Mouse (Mus musculus): ENCODE data around the gene Mettl24. TPM values are rescaled to one million over a fixed set of nuclear protein-coding genes. Genes with fewer than 3 reads are reported as not detected.
"Not testable (repeated sequence)": the region's sequence is repeated elsewhere in the genome, so short reads cannot be mapped to it uniquely, and the experiment has no call there.

Mettl24 gene
- total RNA-seq, 2 experiments from 2014 or later, result not detected

- no peak for ATAC-seq (replicated peaks; ENCODE audit: low FRiP score, poor library complexity, severe bottlenecking)
These were observed 43.9 kb downstream of the Mettl24 start for GRCm38 (mm10) chr10:40726989-40727388.

- ATAC-seq (replicated peaks; ENCODE audit: low FRiP score, poor library complexity, severe bottlenecking), result no peak
These were observed 47.1 kb downstream of the Mettl24 start for GRCm38 (mm10) chr10:40730200-40730599.

GRCm38 (mm10) chr10:40733291-40733690 lies 50.2 kb downstream of the Mettl24 start:
- ATAC-seq (replicated peaks; ENCODE audit: low FRiP score, poor library complexity, severe bottlenecking), result no peak

GRCm38 (mm10) chr10:40736172-40736571 lies 53.1 kb downstream of the Mettl24 start:
- ATAC-seq (replicated peaks; ENCODE audit: low FRiP score, poor library complexity, severe bottlenecking), result no peak

- no peak for ATAC-seq (replicated peaks; ENCODE audit: low FRiP score, poor library complexity, severe bottlenecking)
These were observed 54.4 kb downstream of the Mettl24 start for GRCm38 (mm10) chr10:40737274-40738112.

GRCm38 (mm10) chr10:40740696-40741095 lies 57.6 kb downstream of the Mettl24 start:
- ATAC-seq (replicated peaks; ENCODE audit: low FRiP score, poor library complexity, severe bottlenecking), result no peak

- no peak for ATAC-seq (replicated peaks; ENCODE audit: low FRiP score, poor library complexity, severe bottlenecking)
These were observed 67.4 kb downstream of the Mettl24 start for GRCm38 (mm10) chr10:40750293-40751047.

GRCm38 (mm10) chr10:40751157-40751556 lies 68.1 kb downstream of the Mettl24 start:
- no peak for ATAC-seq (replicated peaks; ENCODE audit: low FRiP score, poor library complexity, severe bottlenecking)

GRCm38 (mm10) chr10:40753036-40753435 lies 70.0 kb downstream of the Mettl24 start:
- no peak for ATAC-seq (replicated peaks; ENCODE audit: low FRiP score, poor library complexity, severe bottlenecking)

GRCm38 (mm10) chr10:40758171-40759010 lies 75.3 kb downstream of the Mettl24 start:
- no peak for ATAC-seq (replicated peaks; ENCODE audit: low FRiP score, poor library complexity, severe bottlenecking)

- not testable (repeated sequence) for ATAC-seq (replicated peaks; ENCODE audit: low FRiP score, poor library complexity, severe bottlenecking)
These were observed 76.5 kb downstream of the Mettl24 start for GRCm38 (mm10) chr10:40759391-40760194.

- ATAC-seq (replicated peaks; ENCODE audit: low FRiP score, poor library complexity, severe bottlenecking), result no peak
These were observed 77.3 kb downstream of the Mettl24 start for GRCm38 (mm10) chr10:40760195-40761009.

GRCm38 (mm10) chr10:40761010-40761752 lies 78.1 kb downstream of the Mettl24 start:
- no peak for ATAC-seq (replicated peaks; ENCODE audit: low FRiP score, poor library complexity, severe bottlenecking)

GRCm38 (mm10) chr10:40762624-40763023 lies 79.5 kb downstream of the Mettl24 start:
- no peak for ATAC-seq (replicated peaks; ENCODE audit: low FRiP score, poor library complexity, severe bottlenecking)

- no peak for ATAC-seq (replicated peaks; ENCODE audit: low FRiP score, poor library complexity, severe bottlenecking)
These were observed 80.1 kb downstream of the Mettl24 start for GRCm38 (mm10) chr10:40763084-40763720.

- no peak for ATAC-seq (replicated peaks; ENCODE audit: low FRiP score, poor library complexity, severe bottlenecking)
These were observed 89.2 kb downstream of the Mettl24 start for GRCm38 (mm10) chr10:40772266-40772665.

- no peak for ATAC-seq (replicated peaks; ENCODE audit: low FRiP score, poor library complexity, severe bottlenecking)
These were observed 92.1 kb downstream of the Mettl24 start for GRCm38 (mm10) chr10:40775151-40775550.
